Mouse (Mus musculus): ENCODE data around the gene Glt1d1. TPM values are rescaled to one million over a fixed set of nuclear protein-coding genes. Genes with fewer than 3 reads are reported as not detected.

The Glt1d1 gene
- total RNA-seq, 1 experiment from 2014 or later: not detected

- peak; percentile 79 for ATAC-seq (replicated peaks; ENCODE audit: low read depth, poor library complexity, severe bottlenecking)
Observed at GRCm38 (mm10) chr5:127624427-127625213, 7.4 kb upstream of the Glt1d1 start.

- ATAC-seq (replicated peaks; ENCODE audit: low read depth, poor library complexity, severe bottlenecking): no peak
Observed at GRCm38 (mm10) chr5:127627242-127627641, 4.8 kb upstream of the Glt1d1 start.

- no peak for ATAC-seq (replicated peaks; ENCODE audit: low read depth, poor library complexity, severe bottlenecking)
Observed at GRCm38 (mm10) chr5:127631671-127632070, 391 bp upstream of the Glt1d1 start.

GRCm38 (mm10) chr5:127633188-127633587 is 1.1 kb downstream of the Glt1d1 start:
- ATAC-seq (replicated peaks; ENCODE audit: low read depth, poor library complexity, severe bottlenecking): no peak

GRCm38 (mm10) chr5:127633666-127634065 is 1.6 kb downstream of the Glt1d1 start:
- no peak for ATAC-seq (replicated peaks; ENCODE audit: low read depth, poor library complexity, severe bottlenecking)

- ATAC-seq (replicated peaks; ENCODE audit: low read depth, poor library complexity, severe bottlenecking): no peak
Observed at GRCm38 (mm10) chr5:127637622-127638021, 5.6 kb downstream of the Glt1d1 start.

- no peak for ATAC-seq (replicated peaks; ENCODE audit: low read depth, poor library complexity, severe bottlenecking)
Observed at GRCm38 (mm10) chr5:127638177-127638576, 6.1 kb downstream of the Glt1d1 start.

- ATAC-seq (replicated peaks; ENCODE audit: low read depth, poor library complexity, severe bottlenecking): no peak
Observed at GRCm38 (mm10) chr5:127639067-127639605, 7.1 kb downstream of the Glt1d1 start.

- no peak for ATAC-seq (replicated peaks; ENCODE audit: low read depth, poor library complexity, severe bottlenecking)
Observed at GRCm38 (mm10) chr5:127639635-127640034, 7.6 kb downstream of the Glt1d1 start.

GRCm38 (mm10) chr5:127640359-127640758 is 8.3 kb downstream of the Glt1d1 start:
- ATAC-seq (replicated peaks; ENCODE audit: low read depth, poor library complexity, severe bottlenecking): no peak

GRCm38 (mm10) chr5:127641185-127641958 is 9.3 kb downstream of the Glt1d1 start:
- no peak for ATAC-seq (replicated peaks; ENCODE audit: low read depth, poor library complexity, severe bottlenecking)

- 0 out of 2 replicates have a peak, but pooled peaks have one; percentile 68 for ATAC-seq (replicated peaks; ENCODE audit: low read depth, poor library complexity, severe bottlenecking)
Observed at GRCm38 (mm10) chr5:127648046-127648445, 16.0 kb downstream of the Glt1d1 start.

- ATAC-seq (replicated peaks; ENCODE audit: low read depth, poor library complexity, severe bottlenecking): 0 out of 2 replicates have a peak, but pooled peaks have one; percentile 63
Observed at GRCm38 (mm10) chr5:127649077-127649476, 17.0 kb downstream of the Glt1d1 start.

GRCm38 (mm10) chr5:127658257-127658656 is 26.2 kb downstream of the Glt1d1 start:
- ATAC-seq (replicated peaks; ENCODE audit: low read depth, poor library complexity, severe bottlenecking): no peak

- ATAC-seq (replicated peaks; ENCODE audit: low read depth, poor library complexity, severe bottlenecking): no peak
Observed at GRCm38 (mm10) chr5:127659312-127659711, 27.2 kb downstream of the Glt1d1 start.

- ATAC-seq (replicated peaks; ENCODE audit: low read depth, poor library complexity, severe bottlenecking): no peak
Observed at GRCm38 (mm10) chr5:127660267-127660666, 28.2 kb downstream of the Glt1d1 start.

GRCm38 (mm10) chr5:127660979-127661378 is 28.9 kb downstream of the Glt1d1 start:
- ATAC-seq (replicated peaks; ENCODE audit: low read depth, poor library complexity, severe bottlenecking): no peak

- ATAC-seq (replicated peaks; ENCODE audit: low read depth, poor library complexity, severe bottlenecking): no peak
Observed at GRCm38 (mm10) chr5:127673913-127674312, 41.9 kb downstream of the Glt1d1 start.

GRCm38 (mm10) chr5:127677561-127677960 is 45.5 kb downstream of the Glt1d1 start:
- no peak for ATAC-seq (replicated peaks; ENCODE audit: low read depth, poor library complexity, severe bottlenecking)

- no peak for ATAC-seq (replicated peaks; ENCODE audit: low read depth, poor library complexity, severe bottlenecking)
Observed at GRCm38 (mm10) chr5:127678501-127678900, 46.4 kb downstream of the Glt1d1 start.

All from common myeloid progenitor, adult 5-6 weeks (primary cell).